Mouse (Mus musculus) cortical plate, adult 2 months (tissue): ENCODE data around the gene Galnt2. TPM values are rescaled to one million over a fixed set of nuclear protein-coding genes. Genes with fewer than 3 reads are reported as not detected.

Experiments
- H3K27ac ChIP-seq: fragments of 200-500 bp; 2 replicates; pipeline ENCODE4 v1.5.1; 2012; ENCODE audit warnings: low read length, control low read depth, inconsistent platforms; ENCODE audit not compliant: insufficient read depth
- H3K4me1 ChIP-seq: fragments of 200-500 bp; 2 replicates; pipeline ENCODE4 v1.6.1; 2011; ENCODE audit warnings: low read length; ENCODE audit not compliant: control insufficient read depth, insufficient read depth
- H3K4me3 ChIP-seq: fragments of 200-500 bp; 2 replicates; pipeline ENCODE4 v1.5.1; 2011; ENCODE audit warnings: mild to moderate bottlenecking, low read length, control low read depth; ENCODE audit not compliant: insufficient read depth
- CTCF ChIP-seq: fragments of 200-500 bp; IDR thresholded peaks from 2 replicates; pipeline ENCODE4 v1.5.1; 2011; ENCODE audit warnings: mild to moderate bottlenecking, control low read depth, low read length; ENCODE audit not compliant: insufficient read depth; ENCODE audit errors: extremely low read depth
- POLR2A ChIP-seq: fragments of 200-500 bp; IDR thresholded peaks from 2 replicates; pipeline ENCODE4 v1.6.1; 2011; ENCODE audit warnings: mild to moderate bottlenecking, low read length, control low read depth; ENCODE audit not compliant: insufficient read depth; ENCODE audit errors: extremely low read depth
- polyA plus RNA-seq: library from polyadenylated mRNA; depleted of rRNA; stranded (reverse); fragments of >200 nt; gene quantifications from 2 replicates; pipeline ENCODE4 v1.2.3, GENCODE M21; 2012

The Galnt2 gene
- polyA plus RNA-seq, 1 experiment, result 25.3 TPM

DNA sequence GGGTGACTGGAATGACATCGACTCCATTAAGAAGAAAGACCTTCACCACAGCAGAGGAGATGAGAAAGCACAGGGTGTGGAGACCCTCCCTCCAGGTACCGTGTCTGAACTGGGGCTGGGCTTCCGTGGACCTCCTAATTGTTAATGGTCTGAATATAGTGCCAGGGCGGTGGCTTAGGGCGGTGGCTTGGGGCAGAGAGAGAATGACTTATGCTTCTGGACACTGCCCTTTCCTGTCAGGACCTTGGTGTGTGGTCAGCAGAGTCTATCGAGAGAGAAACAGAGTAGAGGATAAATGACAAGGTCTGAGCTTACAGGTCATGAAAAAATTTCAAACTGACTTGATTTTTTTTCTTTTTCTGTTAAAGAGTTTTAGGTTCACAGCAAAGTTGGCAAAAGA lies 64.2 kb downstream of the Galnt2 start:
- TF ChIP-seq POLR2A (no peak), CTCF (no peak)
- H3K4me3 ChIP-seq, result no peak overlapping the region
- H3K27ac ChIP-seq, result no peak overlapping the region
- peaks cover 13% of the 10 kb centered on the region for H3K4me1 ChIP-seq

DNA sequence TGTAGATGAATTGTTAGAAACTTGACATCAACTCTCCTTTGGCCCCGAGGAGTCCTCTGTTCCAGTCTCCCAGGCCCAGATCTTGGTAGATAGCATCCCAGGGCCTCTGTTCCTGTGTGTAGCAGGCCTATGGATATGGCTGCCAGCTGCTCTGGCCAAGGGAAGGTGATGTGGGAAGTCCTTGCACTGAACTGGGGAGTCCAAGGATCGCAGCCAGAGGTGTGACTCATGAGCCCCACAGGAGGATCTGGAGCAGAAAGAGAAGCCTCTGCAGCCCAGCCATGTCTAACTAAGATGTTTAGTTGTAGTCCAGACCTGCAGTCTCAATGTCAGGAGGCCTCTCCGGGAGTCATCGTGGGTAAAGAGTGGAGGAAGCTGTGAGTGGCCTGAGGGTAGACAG lies 70.3 kb downstream of the Galnt2 start:
- no peak for TF ChIP-seq CTCF
- TF ChIP-seq POLR2A, result no peak
- peaks cover 12% of the 10 kb centered on the region for H3K4me1 ChIP-seq
- no peak overlapping the region for H3K27ac ChIP-seq
- no peak overlapping the region for H3K4me3 ChIP-seq

DNA sequence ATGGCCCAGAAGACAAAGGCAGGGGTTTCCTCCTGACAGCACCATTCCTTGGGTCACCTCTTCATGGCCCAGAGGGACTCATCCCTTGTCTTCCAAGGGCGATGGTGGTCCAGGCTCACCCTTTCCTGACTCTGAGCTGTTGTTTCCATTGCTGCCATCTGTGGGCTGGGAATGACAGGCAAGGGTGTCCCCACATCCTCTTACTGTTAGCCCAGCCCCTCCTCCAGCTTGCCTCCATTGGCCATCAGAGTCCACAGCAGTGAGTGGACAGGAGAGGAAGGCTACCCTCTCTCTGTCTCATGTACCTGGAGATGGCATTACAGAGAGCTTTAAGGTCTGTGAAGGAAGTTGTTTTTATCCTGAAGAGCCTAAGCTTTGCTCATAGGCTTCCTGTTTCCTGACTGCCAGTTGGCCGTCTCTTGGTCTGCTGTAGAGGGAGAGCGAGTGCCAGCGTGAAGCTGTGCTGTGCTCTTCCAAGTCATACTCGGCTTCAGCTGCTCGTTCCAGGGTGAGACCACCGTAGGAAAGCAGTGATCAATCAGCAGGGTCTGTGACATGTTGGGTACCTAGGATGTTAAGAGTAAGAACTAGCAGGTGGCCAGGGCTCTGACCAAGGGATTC lies 70.9 kb downstream of the Galnt2 start:
- TF ChIP-seq POLR2A, result no peak
- TF ChIP-seq CTCF, result no peak
- H3K4me3 ChIP-seq, result no peak overlapping the region
- no peak overlapping the region for H3K27ac ChIP-seq
- peaks cover 12% of the 10 kb centered on the region for H3K4me1 ChIP-seq

DNA sequence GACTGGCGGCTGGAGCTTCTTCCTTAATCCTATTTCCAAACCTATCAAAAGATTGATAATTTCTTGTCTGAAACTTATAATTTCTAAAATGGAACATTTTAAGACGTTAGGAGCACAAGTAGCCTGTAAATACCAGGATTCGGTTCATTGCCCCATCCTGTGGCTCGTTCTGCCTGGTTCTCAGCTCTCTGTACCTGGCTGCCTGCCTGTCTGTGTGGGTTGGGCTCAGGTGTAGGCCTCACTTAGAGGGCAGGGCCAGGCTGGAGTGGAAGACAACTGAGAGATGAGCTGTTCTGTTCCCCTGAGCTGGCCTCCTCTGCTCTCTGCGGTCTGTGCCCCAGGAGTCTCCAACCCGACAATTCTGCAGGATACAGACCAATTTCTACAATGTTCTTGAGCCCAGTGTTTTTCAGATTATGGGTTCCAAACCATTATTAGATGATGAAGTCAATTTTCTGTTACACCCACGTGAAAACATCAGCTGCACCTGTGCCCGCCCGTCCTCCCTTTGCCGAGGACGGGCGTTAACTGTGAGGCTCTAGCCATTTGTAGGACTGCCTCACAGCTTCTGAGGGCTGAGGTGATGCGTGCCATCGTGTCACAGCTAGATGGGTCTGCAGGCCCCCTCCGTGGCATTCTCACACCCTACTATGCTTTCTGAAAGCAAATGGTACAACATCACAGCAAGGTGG lies 72.2 kb downstream of the Galnt2 start:
- no peak overlapping the region for H3K27ac ChIP-seq
- no peak overlapping the region for H3K4me3 ChIP-seq
- TF ChIP-seq CTCF, result no peak
- TF ChIP-seq POLR2A, result no peak
- peaks cover 12% of the 10 kb centered on the region for H3K4me1 ChIP-seq

DNA sequence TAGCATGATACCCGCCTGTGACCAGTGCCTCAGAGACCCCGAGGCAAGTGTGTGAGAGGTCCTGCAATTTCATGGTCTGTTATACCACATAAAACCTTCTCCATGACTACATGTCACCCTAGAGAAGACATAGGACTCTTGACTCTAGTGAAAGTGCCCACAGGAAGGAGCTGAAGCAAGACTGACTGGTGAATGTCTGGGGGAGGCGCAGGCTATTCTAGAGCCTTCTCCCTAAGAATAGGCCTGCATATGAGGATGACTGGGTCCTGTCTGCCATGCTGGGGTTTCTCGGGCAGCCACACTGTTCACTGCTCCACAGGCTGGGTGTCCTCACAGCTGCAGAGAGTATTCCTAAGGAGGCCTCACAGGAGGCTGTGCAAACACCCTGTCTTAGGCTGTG lies 73.0 kb downstream of the Galnt2 start:
- TF ChIP-seq POLR2A, result no peak
- no peak for TF ChIP-seq CTCF
- no peak overlapping the region for H3K4me3 ChIP-seq
- H3K27ac ChIP-seq, result no peak overlapping the region
- peaks cover 12% of the 10 kb centered on the region for H3K4me1 ChIP-seq

DNA sequence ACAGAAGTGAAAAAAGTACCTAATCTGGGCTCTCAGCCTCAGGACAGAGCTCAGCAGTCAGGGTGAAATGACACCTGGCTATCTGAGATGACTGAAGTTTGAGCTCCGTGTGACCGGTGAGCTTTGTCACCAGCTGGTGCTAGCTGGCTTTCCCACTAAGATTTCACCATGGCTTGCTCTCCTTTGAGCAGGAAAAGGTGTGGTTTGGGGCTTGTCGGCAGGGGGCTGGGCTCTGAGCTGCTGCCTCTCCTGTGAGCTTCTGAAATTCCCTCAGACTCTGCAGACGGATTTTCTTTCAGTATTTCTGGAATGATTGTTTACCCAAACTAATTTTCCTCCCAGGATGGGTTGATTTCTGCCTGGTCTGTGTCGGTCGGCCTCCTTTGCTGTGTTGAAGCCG lies 75.4 kb downstream of the Galnt2 start:
- no peak for TF ChIP-seq CTCF
- no peak for TF ChIP-seq POLR2A
- Histone ChIP-seq H3K4me3 (no peak overlapping the region), H3K4me1 (peaks cover 12% of the 10 kb centered on the region), H3K27ac (no peak overlapping the region)

DNA sequence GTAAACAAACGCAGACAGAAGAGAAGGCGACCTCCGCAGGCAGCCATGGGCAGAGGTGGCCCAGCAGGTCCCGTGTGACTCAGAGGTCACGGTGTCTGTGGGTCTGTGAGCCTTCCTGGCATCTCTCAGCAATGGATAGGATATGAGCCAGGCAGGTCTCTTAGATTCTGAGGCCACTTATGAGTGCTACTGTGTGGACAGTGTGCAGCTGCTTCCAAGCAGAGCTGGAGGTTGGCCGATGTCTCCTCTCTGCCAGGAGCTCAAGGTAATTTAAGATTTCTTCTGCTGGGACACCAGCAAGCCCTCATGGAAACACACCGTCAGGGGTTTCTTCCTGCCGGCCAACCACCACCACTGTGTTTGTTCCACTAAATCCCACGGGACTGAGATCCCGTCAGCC lies 76.5 kb downstream of the Galnt2 start:
- no peak overlapping the region for H3K4me3 ChIP-seq
- H3K4me1 ChIP-seq, result peaks cover 8% of the 10 kb centered on the region
- H3K27ac ChIP-seq, result no peak overlapping the region
- no peak for TF ChIP-seq POLR2A
- TF ChIP-seq CTCF, result no peak

DNA sequence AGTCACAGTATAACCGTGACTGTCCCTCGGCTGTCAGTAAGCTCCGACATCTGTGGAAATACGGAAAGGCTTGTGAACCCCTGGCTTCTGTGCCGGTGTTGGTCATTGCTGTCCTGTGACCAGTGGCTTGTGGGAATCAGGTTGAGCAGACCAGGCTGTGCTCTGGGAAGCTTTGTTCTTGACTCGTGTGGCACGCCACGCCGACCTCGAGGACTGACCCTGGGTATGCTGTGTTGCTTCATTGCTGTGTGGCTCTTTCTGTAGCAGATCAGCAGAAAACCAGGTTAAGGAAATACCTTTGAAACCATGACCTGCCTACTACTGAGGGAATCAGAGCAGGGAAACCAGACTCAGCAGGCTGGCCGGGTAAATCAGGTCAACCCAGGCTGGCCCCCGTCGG lies 79.3 kb downstream of the Galnt2 start:
- peaks cover 3% of the 10 kb centered on the region; the same call in 1 of the 2 replicates for H3K4me1 ChIP-seq

DNA sequence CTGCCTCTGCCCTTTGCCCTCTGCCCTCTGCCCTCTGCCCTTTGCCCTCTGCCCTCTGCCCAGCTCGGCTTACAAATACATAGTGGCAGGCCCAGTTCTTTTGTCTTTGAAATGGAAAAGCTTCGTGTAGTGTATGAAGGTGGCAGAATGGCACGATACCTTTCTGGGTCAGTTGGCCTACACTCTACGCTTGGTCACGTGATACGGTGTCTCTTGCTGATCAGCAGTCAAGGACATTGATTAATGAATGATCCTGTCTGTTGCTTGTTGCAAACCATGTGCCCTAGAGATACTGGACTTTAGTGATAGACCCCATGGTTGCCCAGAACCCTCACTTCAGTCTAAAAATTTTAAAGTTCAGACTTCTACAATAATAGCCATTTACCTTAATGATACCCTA lies 79.9 kb downstream of the Galnt2 start:
- no peak for TF ChIP-seq CTCF
- TF ChIP-seq POLR2A, result no peak
- no peak overlapping the region for H3K27ac ChIP-seq
- H3K4me3 ChIP-seq, result no peak overlapping the region
- peaks cover 4% of the 10 kb centered on the region; the same call in 1 of the 2 replicates for H3K4me1 ChIP-seq

More for the DNA sequence above, 79.3 kb downstream of the Galnt2 start:
- no peak for TF ChIP-seq POLR2A
- no peak for TF ChIP-seq CTCF
- Histone ChIP-seq H3K27ac (no peak overlapping the region), H3K4me3 (no peak overlapping the region)

DNA sequence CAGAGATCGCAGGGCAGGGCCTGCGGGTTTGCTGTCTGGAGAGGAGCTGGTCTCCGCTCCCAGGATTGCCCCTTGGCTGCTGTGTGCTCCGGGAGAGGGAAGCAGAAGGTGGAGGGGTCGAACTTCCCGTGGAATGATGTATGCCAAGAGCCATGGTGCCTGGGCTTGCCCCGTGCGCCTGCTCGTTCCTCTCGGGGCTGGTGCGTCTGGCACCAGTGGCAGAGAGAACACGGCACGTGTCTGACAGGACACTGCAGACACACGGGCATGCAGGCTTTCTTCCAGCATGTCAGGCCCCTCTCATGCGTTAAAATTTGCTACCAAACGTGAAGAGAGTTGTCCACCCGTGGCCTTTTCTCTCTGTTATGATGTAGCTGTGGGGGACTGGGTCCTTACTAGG lies 80.5 kb downstream of the Galnt2 start:
- no peak for TF ChIP-seq POLR2A
- no peak for TF ChIP-seq CTCF
- Histone ChIP-seq H3K27ac (no peak overlapping the region), H3K4me1 (peaks cover 5% of the 10 kb centered on the region; the same call in 1 of the 2 replicates), H3K4me3 (no peak overlapping the region)
